Mouse (Mus musculus) layer of hippocampus, postnatal 36 days (tissue): ENCODE results near the gene Gfod1. TPM values are rescaled to one million over a fixed set of nuclear protein-coding genes. Genes with fewer than 3 reads are reported as not detected.

ENCODE experiments used
- DNase-seq, 2 experiments: peaks; one replicate each; pipeline ENCODE4 v3.0.0; 2022
- total RNA-seq, 2 experiments: library from RNA; stranded (reverse); gene quantifications; 2 replicates each; pipeline ENCODE4 v1.2.3; 2021

Gene Gfod1
- total RNA-seq, 2 experiments from 2014 or later: 98.0 to 109 TPM

- peak; percentile 61 to 62 for DNase-seq
Observed at GRCm38 (mm10) chr13:43262114-43262739, 41.7 kb downstream of the Gfod1 start.

GRCm38 (mm10) chr13:43261287-43261686 is 42.7 kb downstream of the Gfod1 start:
- no peak for DNase-seq

- no peak for DNase-seq
Observed at GRCm38 (mm10) chr13:43260731-43261130, 43.2 kb downstream of the Gfod1 start.

GRCm38 (mm10) chr13:43256447-43256846 is 47.5 kb downstream of the Gfod1 start:
- DNase-seq: no peak

GRCm38 (mm10) chr13:43253526-43253925 is 50.4 kb downstream of the Gfod1 start:
- DNase-seq: no peak

GRCm38 (mm10) chr13:43252105-43252790 is 51.7 kb downstream of the Gfod1 start:
- no peak for DNase-seq

GRCm38 (mm10) chr13:43251391-43251790 is 52.6 kb downstream of the Gfod1 start:
- no peak for DNase-seq

- DNase-seq: no peak
Observed at GRCm38 (mm10) chr13:43250653-43251052, 53.3 kb downstream of the Gfod1 start.

GRCm38 (mm10) chr13:43250106-43250505 is 53.9 kb downstream of the Gfod1 start:
- DNase-seq: no peak

GRCm38 (mm10) chr13:43248381-43248780 is 55.6 kb downstream of the Gfod1 start:
- no peak for DNase-seq

GRCm38 (mm10) chr13:43246876-43247275 is 57.1 kb downstream of the Gfod1 start:
- no peak for DNase-seq

GRCm38 (mm10) chr13:43243793-43244192 is 60.2 kb downstream of the Gfod1 start:
- DNase-seq: no peak

GRCm38 (mm10) chr13:43243240-43243639 is 60.7 kb downstream of the Gfod1 start:
- DNase-seq: no peak

- DNase-seq: no peak
Observed at GRCm38 (mm10) chr13:43241750-43242149, 62.2 kb downstream of the Gfod1 start.

- no peak for DNase-seq
Observed at GRCm38 (mm10) chr13:43241069-43241468, 62.9 kb downstream of the Gfod1 start.

- no peak for DNase-seq
Observed at GRCm38 (mm10) chr13:43239790-43240216, 64.2 kb downstream of the Gfod1 start.

GRCm38 (mm10) chr13:43236630-43237029 is 67.3 kb downstream of the Gfod1 start:
- no peak for DNase-seq

- DNase-seq: no peak
Observed at GRCm38 (mm10) chr13:43235982-43236381, 68.0 kb downstream of the Gfod1 start.

- DNase-seq: no peak
Observed at GRCm38 (mm10) chr13:43235586-43235910, 68.4 kb downstream of the Gfod1 start.

GRCm38 (mm10) chr13:43234869-43235585 is 68.9 kb downstream of the Gfod1 start:
- DNase-seq: no peak

GRCm38 (mm10) chr13:43233331-43233730 is 70.6 kb downstream of the Gfod1 start:
- DNase-seq: no peak

- DNase-seq: no peak
Observed at GRCm38 (mm10) chr13:43231965-43232860, 71.8 kb downstream of the Gfod1 start.

GRCm38 (mm10) chr13:43230842-43231241 is 73.1 kb downstream of the Gfod1 start:
- no peak for DNase-seq
